Mouse (Mus musculus) neural tube, embryonic 13.5 days (tissue): ENCODE results near the gene Rassf3. TPM values are rescaled to one million over a fixed set of nuclear protein-coding genes. Genes with fewer than 3 reads are reported as not detected.

Experiments
- ATAC-seq: fragments of 200-750 bp; cut with Nextera tagmentation; 2 replicates; pipeline ENCODE4 v1.8.0; 2017; ENCODE audit warnings: low read depth, mild to moderate bottlenecking, moderate TSS enrichment, moderate library complexity
- H3K27ac ChIP-seq: fragments of 300-500 bp; sonication (generic); replicated peaks from 2 replicates; pipeline ENCODE4 v1.5.1; 2015; ENCODE audit warnings: moderate library complexity, mild to moderate bottlenecking, inconsistent platforms
- H3K27me3 ChIP-seq: fragments of 300-500 bp; sonication (generic); 2 replicates; pipeline ENCODE4 v1.6.1; 2015; ENCODE audit warnings: mild to moderate bottlenecking, inconsistent platforms
- H3K36me3 ChIP-seq: fragments of 300-500 bp; sonication (generic); 2 replicates; pipeline ENCODE4 v1.6.1; 2015; ENCODE audit warnings: mild to moderate bottlenecking, inconsistent platforms
- H3K4me1 ChIP-seq: fragments of 300-500 bp; sonication (generic); replicated peaks from 2 replicates; pipeline ENCODE4 v1.6.1; 2015; ENCODE audit warnings: inconsistent platforms
- H3K4me2 ChIP-seq: fragments of 300-500 bp; sonication (generic); 2 replicates; pipeline ENCODE4 v1.6.1; 2015; ENCODE audit warnings: inconsistent platforms, mild to moderate bottlenecking, moderate library complexity
- H3K4me3 ChIP-seq: fragments of 300-500 bp; sonication (generic); 2 replicates; pipeline ENCODE4 v1.5.1; 2015; ENCODE audit warnings: mild to moderate bottlenecking, inconsistent platforms
- H3K9ac ChIP-seq: fragments of 300-500 bp; sonication (generic); 2 replicates; pipeline ENCODE4 v1.6.1; 2015; ENCODE audit warnings: moderate library complexity, mild to moderate bottlenecking, inconsistent platforms
- H3K9me3 ChIP-seq: fragments of 300-500 bp; sonication (generic); 2 replicates; pipeline ENCODE4 v1.6.1; 2016; ENCODE audit warnings: inconsistent platforms
- WGBS: fragments of 180-500 bp; shearing (Covaris S2); methylation state at CpG from one replicate; pipeline ENCODE4 v1.1.7; 2015; 5-methylcytosine and 5-hydroxymethylcytosine counted together
- polyA plus RNA-seq: library from polyadenylated mRNA; unstranded; fragments of >200 nt; fragmentation: Nextera tagmentation; extraction: Ambion mirVana; gene quantifications from 2 replicates; pipeline ENCODE4 v1.2.1, GENCODE M21; 2015

Rassf3 gene
- polyA plus RNA-seq, 1 experiment from 2014 or later, result 6.2 TPM

- Histone ChIP-seq H3K27me3 (no peaks in the 10 kb centered on the region), H3K27ac (0 out of 2 replicates have a peak overlapping the region, but pooled peaks have one; percentile 28), H3K9ac (no peak overlapping the region), H3K4me3 (no peak overlapping the region), H3K36me3 (no peaks in the 10 kb centered on the region), H3K4me1 (peaks cover 24% of the 10 kb centered on the region), H3K9me3 (no peaks in the 10 kb centered on the region), H3K4me2 (no peak overlapping the region)
- WGBS, result 34% methylated on average over 5 of the region's 5 CpGs
- peak; percentile 29; the same call in 1 of the 2 replicates for ATAC-seq
Observed at GRCm38 (mm10) chr10:121501160-121501559, 25.0 kb upstream of the Rassf3 start.

- Histone ChIP-seq H3K27me3 (no peaks in the 10 kb centered on the region), H3K4me2 (no peak overlapping the region), H3K27ac (no peak overlapping the region), H3K9ac (no peak overlapping the region), H3K4me3 (no peak overlapping the region), H3K4me1 (peaks cover 15% of the 10 kb centered on the region), H3K9me3 (no peaks in the 10 kb centered on the region), H3K36me3 (no peaks in the 10 kb centered on the region)
- ATAC-seq, result no peak
- WGBS, result 65% methylated on average over 5 of the region's 5 CpGs
Observed at GRCm38 (mm10) chr10:121500034-121500433, 23.9 kb upstream of the Rassf3 start.

- no peak for ATAC-seq
- no peaks in the 10 kb centered on the region for H3K9me3 ChIP-seq
- no peak overlapping the region for H3K4me2 ChIP-seq
- H3K9ac ChIP-seq, result no peak overlapping the region
- no peak overlapping the region for H3K27ac ChIP-seq
- peaks cover 18% of the 10 kb centered on the region for H3K4me1 ChIP-seq
- no peaks in the 10 kb centered on the region for H3K36me3 ChIP-seq
- 66% methylated on average over 2 of the region's 2 CpGs for WGBS
- H3K4me3 ChIP-seq, result no peak overlapping the region
- H3K27me3 ChIP-seq, result no peaks in the 10 kb centered on the region
Observed at GRCm38 (mm10) chr10:121499063-121499462, 22.9 kb upstream of the Rassf3 start.

GRCm38 (mm10) chr10:121498481-121498904, 22.3 kb upstream of the Rassf3 start:
- Histone ChIP-seq H3K36me3 (no peaks in the 10 kb centered on the region), H3K27me3 (no peaks in the 10 kb centered on the region), H3K9ac (no peak overlapping the region), H3K4me1 (peaks cover 18% of the 10 kb centered on the region), H3K4me3 (no peak overlapping the region), H3K4me2 (no peak overlapping the region), H3K9me3 (no peaks in the 10 kb centered on the region), H3K27ac (peak overlapping the region; percentile 49; the same call in 1 of the 2 replicates)
- no peak for ATAC-seq
- WGBS, result 64% methylated on average over 8 of the region's 8 CpGs

GRCm38 (mm10) chr10:121497968-121498367, 21.8 kb upstream of the Rassf3 start:
- no peaks in the 10 kb centered on the region for H3K9me3 ChIP-seq
- no peaks in the 10 kb centered on the region for H3K36me3 ChIP-seq
- H3K9ac ChIP-seq, result no peak overlapping the region
- H3K4me1 ChIP-seq, result peaks cover 18% of the 10 kb centered on the region
- no peaks in the 10 kb centered on the region for H3K27me3 ChIP-seq
- 79% methylated on average over 7 of the region's 7 CpGs for WGBS
- no peak overlapping the region for H3K4me3 ChIP-seq
- H3K27ac ChIP-seq, result no peak overlapping the region
- no peak for ATAC-seq
- no peak overlapping the region for H3K4me2 ChIP-seq

- no peak for ATAC-seq
- 81% methylated on average over 7 of the region's 7 CpGs for WGBS
- Histone ChIP-seq H3K36me3 (no peaks in the 10 kb centered on the region), H3K9me3 (no peaks in the 10 kb centered on the region), H3K27me3 (no peaks in the 10 kb centered on the region), H3K4me1 (peaks cover 18% of the 10 kb centered on the region), H3K27ac (no peak overlapping the region), H3K4me3 (no peak overlapping the region), H3K9ac (no peak overlapping the region), H3K4me2 (no peak overlapping the region)
Observed at GRCm38 (mm10) chr10:121496616-121497015, 20.5 kb upstream of the Rassf3 start.

GRCm38 (mm10) chr10:121494163-121494425, 17.9 kb upstream of the Rassf3 start:
- peaks cover 9% of the 10 kb centered on the region; the same call in 1 of the 2 replicates for H3K4me1 ChIP-seq
- no peak overlapping the region for H3K4me2 ChIP-seq
- H3K4me3 ChIP-seq, result no peak overlapping the region
- H3K9me3 ChIP-seq, result no peaks in the 10 kb centered on the region
- no peak for ATAC-seq
- no peaks in the 10 kb centered on the region for H3K27me3 ChIP-seq
- H3K9ac ChIP-seq, result no peak overlapping the region
- H3K27ac ChIP-seq, result no peak overlapping the region
- no peaks in the 10 kb centered on the region for H3K36me3 ChIP-seq
- 84% methylated on average over 2 of the region's 2 CpGs for WGBS

- Histone ChIP-seq H3K9ac (no peak overlapping the region), H3K27me3 (no peaks in the 10 kb centered on the region), H3K27ac (no peak overlapping the region), H3K4me2 (no peak overlapping the region), H3K9me3 (no peaks in the 10 kb centered on the region), H3K36me3 (no peaks in the 10 kb centered on the region), H3K4me3 (no peak overlapping the region), H3K4me1 (peaks cover 9% of the 10 kb centered on the region; the same call in 1 of the 2 replicates)
- no peak for ATAC-seq
- 80% methylated on average over 9 of the region's 9 CpGs for WGBS
Observed at GRCm38 (mm10) chr10:121493374-121494162, 17.4 kb upstream of the Rassf3 start.

- no peak overlapping the region for H3K4me2 ChIP-seq
- no peaks in the 10 kb centered on the region for H3K36me3 ChIP-seq
- no peaks in the 10 kb centered on the region for H3K27me3 ChIP-seq
- H3K4me3 ChIP-seq, result no peak overlapping the region
- peaks cover 9% of the 10 kb centered on the region; the same call in 1 of the 2 replicates for H3K4me1 ChIP-seq
- WGBS, result 80% methylated on average over 7 of the region's 7 CpGs
- no peaks in the 10 kb centered on the region for H3K9me3 ChIP-seq
- no peak overlapping the region for H3K27ac ChIP-seq
- H3K9ac ChIP-seq, result no peak overlapping the region
- no peak for ATAC-seq
Observed at GRCm38 (mm10) chr10:121492608-121493315, 16.6 kb upstream of the Rassf3 start.

- H3K9me3 ChIP-seq, result no peaks in the 10 kb centered on the region
- no peak overlapping the region for H3K4me3 ChIP-seq
- peaks cover 8% of the 10 kb centered on the region; the same call in 1 of the 2 replicates for H3K4me1 ChIP-seq
- H3K27ac ChIP-seq, result no peak overlapping the region
- no peak overlapping the region for H3K9ac ChIP-seq
- no peaks in the 10 kb centered on the region for H3K36me3 ChIP-seq
- ATAC-seq, result no peak
- 91% methylated on average over 6 of the region's 6 CpGs for WGBS
- no peak overlapping the region for H3K4me2 ChIP-seq
- H3K27me3 ChIP-seq, result no peaks in the 10 kb centered on the region
Observed at GRCm38 (mm10) chr10:121489941-121490340, 13.8 kb upstream of the Rassf3 start.

- Histone ChIP-seq H3K36me3 (no peaks in the 10 kb centered on the region), H3K4me1 (no peaks in the 10 kb centered on the region), H3K9me3 (no peaks in the 10 kb centered on the region), H3K27me3 (no peaks in the 10 kb centered on the region), H3K4me3 (no peak overlapping the region), H3K9ac (no peak overlapping the region), H3K4me2 (no peak overlapping the region), H3K27ac (no peak overlapping the region)
- 83% methylated on average over 14 of the region's 14 CpGs for WGBS
- ATAC-seq, result no peak
Observed at GRCm38 (mm10) chr10:121488623-121489299, 12.6 kb upstream of the Rassf3 start.

GRCm38 (mm10) chr10:121487716-121488115, 11.6 kb upstream of the Rassf3 start:
- Histone ChIP-seq H3K9me3 (no peaks in the 10 kb centered on the region), H3K36me3 (no peaks in the 10 kb centered on the region), H3K4me2 (no peak overlapping the region), H3K27me3 (no peaks in the 10 kb centered on the region), H3K9ac (no peak overlapping the region), H3K27ac (no peak overlapping the region; the same call in 1 of the 2 replicates), H3K4me3 (no peak overlapping the region), H3K4me1 (no peaks in the 10 kb centered on the region)
- WGBS, result 59% methylated on average over 4 of the region's 4 CpGs
- no peak for ATAC-seq
